Mouse (Mus musculus) cortical plate, adult 2 months (tissue): ENCODE data around the gene Rhof.

Source experiments
- CTCF ChIP-seq: fragments of 200-500 bp; IDR thresholded peaks from 2 replicates; pipeline ENCODE4 v1.5.1; 2011; ENCODE audit warnings: mild to moderate bottlenecking, control low read depth, low read length; ENCODE audit not compliant: insufficient read depth; ENCODE audit errors: extremely low read depth
- POLR2A ChIP-seq: fragments of 200-500 bp; IDR thresholded peaks from 2 replicates; pipeline ENCODE4 v1.6.1; 2011; ENCODE audit warnings: mild to moderate bottlenecking, low read length, control low read depth; ENCODE audit not compliant: insufficient read depth; ENCODE audit errors: extremely low read depth

DNA sequence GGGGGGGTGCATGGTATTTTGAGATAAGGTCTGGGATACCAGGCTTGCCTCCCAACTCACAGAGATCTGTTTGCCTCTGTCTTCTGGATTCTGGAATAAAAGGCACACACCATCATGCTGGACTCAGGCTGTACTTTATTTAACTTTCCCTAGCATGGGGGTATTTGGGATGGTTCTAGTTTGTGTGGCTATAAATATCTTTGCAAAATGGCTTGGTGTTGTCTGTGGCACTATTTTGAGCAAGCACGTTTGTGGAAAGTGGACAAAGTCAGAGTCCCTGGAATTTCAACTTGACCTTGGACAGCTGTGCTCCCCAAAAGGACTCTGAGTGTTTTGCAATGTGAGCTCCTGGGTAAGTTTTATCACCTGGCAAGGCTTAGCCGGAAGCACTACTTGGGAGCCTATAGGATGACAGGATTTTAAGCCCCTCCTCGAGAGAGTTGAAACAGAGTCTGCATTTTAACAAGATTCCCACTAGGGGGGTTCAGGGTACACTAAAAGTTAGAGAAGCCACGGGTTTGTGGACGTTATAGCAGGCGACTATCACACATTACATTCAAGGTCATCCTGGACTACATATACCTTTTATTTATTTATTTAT, 65.0 kb downstream of the Rhof start:
- TF ChIP-seq CTCF (no peak), POLR2A (no peak)
